Mouse (Mus musculus) ovary, postnatal 10 days (tissue): ENCODE results near the gene Tnrc18.

Experiments used
- DNase-seq: peaks from one replicate; pipeline ENCODE4 v3.0.0; 2022; ENCODE audit warnings: low spot score

Tnrc18 gene

GRCm38 (mm10) chr5:142822286-142823095 is 5.0 kb upstream of the Tnrc18 start:
- peak; percentile 55 for DNase-seq

GRCm38 (mm10) chr5:142821974-142822285 is 4.5 kb upstream of the Tnrc18 start:
- DNase-seq: no peak

DNA sequence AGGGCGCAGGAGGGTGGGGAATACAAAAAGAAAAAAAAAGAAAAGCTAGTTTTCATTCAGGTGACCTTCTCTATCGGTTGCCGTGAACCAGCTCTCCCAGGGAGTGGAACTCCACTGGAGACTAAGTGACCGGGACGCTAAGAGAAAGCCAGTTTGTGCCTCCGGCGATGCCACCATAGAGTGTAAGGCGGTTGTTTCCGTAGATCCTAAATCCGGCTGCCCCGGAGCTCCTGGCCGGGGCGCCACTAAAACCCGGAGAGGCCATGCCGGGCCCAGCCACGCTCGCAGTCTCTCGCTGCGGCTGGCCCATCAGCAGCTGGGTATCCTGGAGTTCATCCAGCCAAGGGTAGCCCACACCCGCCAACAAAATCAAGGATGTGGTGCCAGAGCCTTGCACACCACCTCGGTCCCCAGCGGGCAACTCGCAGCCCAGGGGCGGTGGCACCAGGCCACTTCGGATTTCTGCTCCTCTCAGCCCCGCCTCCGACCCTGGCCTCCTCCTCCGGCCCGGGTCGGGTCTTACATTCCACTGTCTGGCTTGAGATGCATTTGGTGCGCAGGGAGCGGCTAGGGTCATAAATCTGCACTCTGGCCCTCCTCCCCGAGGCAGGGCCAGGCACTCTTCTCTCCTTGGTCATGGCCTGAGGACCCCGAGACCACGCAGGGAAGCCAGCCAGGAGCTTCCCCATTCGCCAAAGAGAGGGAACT is 4.0 kb upstream of the Tnrc18 start:
- peak; percentile 78 for DNase-seq

GRCm38 (mm10) chr5:142820276-142821265 is 3.1 kb upstream of the Tnrc18 start:
- peak; percentile 67 for DNase-seq

GRCm38 (mm10) chr5:142819385-142820275 is 2.2 kb upstream of the Tnrc18 start:
- DNase-seq: peak; percentile 46

DNA sequence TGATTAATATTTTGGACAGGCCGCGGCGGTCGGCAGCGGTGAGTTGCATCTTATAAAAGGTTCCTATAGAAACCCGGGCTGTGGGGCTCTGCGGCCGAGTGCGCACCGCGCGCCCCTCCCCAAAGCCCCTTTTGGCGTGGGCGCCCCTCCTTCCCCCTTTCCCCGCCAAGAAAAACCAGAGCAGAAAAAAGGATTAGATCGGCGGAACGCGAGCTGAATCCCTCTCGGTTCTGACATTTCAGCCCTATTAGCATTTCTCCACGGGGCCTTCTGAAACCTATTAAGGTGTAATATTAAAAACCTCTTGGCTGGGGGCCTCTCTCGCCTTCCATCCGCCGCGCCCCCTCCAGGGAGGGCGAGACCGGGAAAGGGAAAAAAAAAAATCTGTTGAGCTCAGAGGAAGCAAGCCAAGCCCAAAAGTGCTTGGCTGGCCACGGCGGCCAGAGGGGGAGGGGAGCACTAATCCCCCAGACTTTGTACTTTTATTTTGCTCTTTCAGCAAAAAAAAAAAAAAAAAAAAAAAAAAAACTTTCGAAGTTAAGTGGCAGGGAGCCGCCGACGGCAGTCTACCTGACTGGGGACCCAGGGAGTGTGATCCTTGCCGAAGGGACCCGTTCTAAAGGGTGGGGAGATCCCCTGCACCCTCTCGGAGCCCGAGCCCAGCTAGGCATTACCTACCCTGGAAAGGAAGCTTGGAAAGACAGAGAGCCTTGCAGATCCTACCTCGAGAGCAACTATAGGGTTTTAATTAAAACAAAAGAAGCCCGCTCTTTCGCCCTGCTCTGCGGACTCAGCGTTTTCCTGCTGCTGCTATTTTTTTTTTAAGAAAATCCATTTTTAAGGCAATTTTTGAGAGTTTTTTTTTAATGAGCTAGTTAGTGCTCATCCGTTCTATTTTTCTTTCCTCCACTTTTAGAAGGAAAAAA is 1.2 kb upstream of the Tnrc18 start:
- DNase-seq: peak; percentile 46

DNA sequence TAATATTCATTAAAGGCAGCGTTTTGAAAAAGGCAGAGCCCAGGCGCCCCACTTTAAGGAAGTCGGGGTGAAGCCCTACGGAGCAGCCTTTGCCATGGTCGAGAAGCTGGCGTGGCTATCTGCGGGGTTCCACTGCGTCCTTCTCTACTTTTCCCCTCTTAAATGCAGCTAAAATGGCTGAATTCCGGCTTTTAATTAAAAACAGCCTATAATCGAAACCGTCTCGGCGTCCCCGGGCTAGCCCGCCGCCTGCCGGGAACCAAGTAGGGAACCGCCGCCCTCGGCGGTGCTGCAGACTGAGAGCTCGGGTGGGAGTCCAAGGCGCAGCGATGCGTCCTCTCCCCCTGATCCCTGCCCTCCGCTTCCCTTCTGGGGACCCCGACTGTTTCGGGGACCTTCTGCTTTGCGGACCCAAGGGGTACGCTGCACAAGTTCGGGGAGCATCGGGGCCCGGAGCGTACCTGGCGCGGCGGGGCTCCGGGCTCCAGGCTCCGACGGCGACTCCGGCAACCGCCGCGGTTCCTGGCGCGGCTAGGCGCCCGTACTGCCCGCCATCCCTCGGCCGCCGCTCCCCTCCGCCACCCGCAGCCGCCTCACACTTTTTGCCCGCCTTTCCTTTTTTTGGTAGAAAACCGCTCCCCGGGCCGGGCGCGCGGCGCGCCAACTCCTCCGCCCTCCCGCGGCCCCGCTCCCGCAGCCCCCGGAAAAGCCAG is 495 bp downstream of the Tnrc18 start:
- peak; percentile 53 for DNase-seq

DNA sequence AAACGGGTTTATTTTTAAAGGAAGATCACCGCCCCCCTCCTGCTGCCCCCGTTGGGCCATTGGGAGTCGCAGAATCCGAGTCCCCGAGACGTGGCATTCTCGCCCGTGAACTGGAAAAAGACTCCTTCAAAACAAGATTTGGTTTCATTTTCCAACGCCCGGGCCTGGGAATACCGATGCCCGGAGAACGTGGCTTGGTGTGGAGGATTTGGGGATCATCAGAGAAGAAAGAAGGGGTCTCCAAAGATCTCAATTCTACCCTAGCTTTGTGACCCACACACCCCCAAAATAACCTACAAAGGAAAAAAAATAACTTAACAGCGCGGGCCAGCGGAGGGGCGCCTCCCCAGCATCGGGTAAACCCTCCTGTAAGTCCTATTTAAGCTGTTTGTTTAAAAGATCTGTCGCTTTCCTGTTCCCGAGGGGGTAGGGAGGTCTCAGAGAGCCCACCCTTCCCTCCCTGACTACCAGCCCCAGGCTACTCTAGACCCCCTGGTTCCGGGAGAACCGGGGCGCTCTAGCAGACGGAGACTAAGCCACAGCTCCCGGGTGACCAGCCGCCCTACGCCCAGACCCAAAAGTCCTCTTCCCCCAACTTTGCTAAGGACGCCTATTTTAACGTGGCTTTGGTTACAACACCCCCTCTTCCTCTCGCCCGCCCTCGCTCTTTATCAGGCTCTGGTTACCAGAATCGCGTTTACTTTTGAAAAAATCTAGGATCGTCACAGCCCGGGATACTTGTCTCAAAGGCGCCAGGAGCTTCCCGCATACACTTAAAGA is 1.2 kb downstream of the Tnrc18 start:
- DNase-seq: peak; percentile 39

GRCm38 (mm10) chr5:142815421-142816001 is 2.0 kb downstream of the Tnrc18 start:
- peak; percentile 22 for DNase-seq

DNA sequence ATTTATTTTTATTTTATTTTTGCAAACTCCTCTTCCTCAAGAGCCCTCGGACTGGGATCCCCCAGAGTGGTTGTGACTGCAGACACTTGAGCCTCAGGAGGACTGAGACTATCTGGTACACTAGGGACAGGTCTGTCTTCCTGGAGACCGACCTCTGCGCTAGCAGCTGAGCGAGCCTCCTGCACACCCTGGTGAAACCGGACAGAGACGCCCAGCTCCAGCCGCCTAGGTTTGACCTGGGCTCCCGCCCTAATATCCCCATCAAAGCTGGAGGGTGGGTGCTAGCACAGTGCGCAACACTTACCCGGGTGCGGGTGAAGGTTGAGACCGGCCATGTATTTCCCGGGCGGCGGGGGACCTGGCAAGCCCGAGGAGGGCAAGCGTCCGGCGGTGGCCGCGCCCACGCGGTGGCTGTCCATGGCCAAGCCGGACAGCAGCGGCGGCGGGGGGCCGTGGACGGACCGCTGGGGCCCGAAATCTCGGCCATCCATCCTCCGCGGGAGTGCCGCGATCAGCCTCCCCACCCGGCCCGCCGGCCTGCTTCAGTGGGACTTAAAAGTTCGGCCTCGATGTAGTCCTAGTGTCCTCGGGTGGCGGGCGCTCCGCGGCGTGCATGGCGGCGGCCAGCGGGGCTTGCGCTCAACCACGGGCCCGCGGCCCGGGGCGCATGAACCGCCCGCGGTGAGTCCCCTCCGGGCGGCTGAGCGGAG is 2.6 kb downstream of the Tnrc18 start:
- peak; percentile 40 for DNase-seq

DNA sequence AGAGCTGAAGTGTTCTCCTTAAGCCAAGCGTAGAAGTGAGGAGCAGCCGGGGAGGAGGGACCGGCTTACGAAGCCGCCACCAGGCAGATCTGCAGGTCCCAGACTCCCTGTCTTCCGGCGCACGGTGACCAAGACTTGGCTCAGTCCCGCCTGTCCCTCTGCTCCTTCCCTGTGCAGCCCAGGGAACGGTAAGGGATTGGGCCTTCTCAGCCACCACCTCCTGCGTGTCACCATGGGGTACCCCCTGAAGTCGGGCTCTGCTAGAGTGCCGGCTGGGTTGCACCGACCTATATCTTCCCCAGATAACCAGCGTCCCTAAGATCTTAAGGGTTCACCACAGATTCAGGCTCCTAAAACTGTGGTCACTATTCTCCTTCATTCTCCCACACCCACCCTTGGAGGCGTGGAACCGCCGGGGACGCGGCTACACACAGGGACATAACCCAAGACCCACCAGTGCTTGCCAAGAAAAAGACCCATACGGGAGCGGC is 3.3 kb downstream of the Tnrc18 start:
- peak; percentile 40 for DNase-seq

GRCm38 (mm10) chr5:142813722-142814111 is 3.7 kb downstream of the Tnrc18 start:
- no peak for DNase-seq

- DNase-seq: peak; percentile 29
Observed at GRCm38 (mm10) chr5:142812976-142813721, 4.3 kb downstream of the Tnrc18 start.

- DNase-seq: no peak
Observed at GRCm38 (mm10) chr5:142812621-142812975, 4.9 kb downstream of the Tnrc18 start.

GRCm38 (mm10) chr5:142811870-142812443 is 5.5 kb downstream of the Tnrc18 start:
- no peak for DNase-seq
